ENCODE assay signal across 22 mouse cellular contexts in the genomic region with DNA sequence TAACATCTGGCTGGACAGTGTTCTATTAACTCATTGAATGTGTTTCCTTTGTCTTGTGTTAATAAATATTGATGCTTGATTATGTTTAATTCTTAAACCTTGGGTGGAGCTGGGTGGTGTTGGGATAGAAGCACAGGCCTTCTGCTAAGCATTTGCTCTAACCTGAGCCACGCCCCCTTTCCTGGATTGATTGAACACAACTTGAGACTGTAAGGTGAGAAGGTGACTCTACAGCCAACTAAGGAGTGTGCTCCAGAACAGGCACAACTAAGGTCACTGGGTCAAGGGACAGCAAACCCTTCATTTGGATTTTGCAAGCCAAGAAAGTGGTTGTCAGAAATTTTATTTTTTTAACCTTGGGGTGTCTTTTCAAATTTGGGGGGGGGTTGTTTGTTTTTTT. TPM values are rescaled to one million over a fixed set of nuclear protein-coding genes. Genes with fewer than 3 reads are reported as not detected.
DNase-seq lines count a peak whose midpoint lies in the region; ATAC-seq lines count a peak whose summit lies in the region.
"Had no signal": no experiment of that assay in that cellular context is flagged by ENCODE, and none has a peak within 500 bp of the region (broad histone marks: within the 10 kb centered on the region; RNA-seq: fewer than 3 reads in every experiment).

No protein-coding gene starts in this region.

- no peak overlapping the region for H3K4me2 ChIP-seq in hindbrain, embryonic 11.5 days (replicated peaks; ENCODE audit: low read depth, low read length)
- no peak overlapping the region for H3K4me2 ChIP-seq in hindbrain, embryonic 12.5 days (replicated peaks)
- H3K4me2 ChIP-seq: forebrain, embryonic 15.5 days; hindbrain, embryonic 15.5 days; limb, embryonic 13.5 days had no signal

- no peak overlapping the region for H3K9ac ChIP-seq in hindbrain, embryonic 11.5 days (ENCODE audit: low read depth, low read length)
- no peak overlapping the region for H3K9ac ChIP-seq in hindbrain, embryonic 12.5 days
- H3K9ac ChIP-seq: forebrain, embryonic 15.5 days; hindbrain, embryonic 15.5 days; limb, embryonic 13.5 days; liver, embryonic 14.5 days had no signal

- H3K36me3 ChIP-seq in hindbrain, embryonic 11.5 days (ENCODE audit: control insufficient read depth, insufficient read depth, low read length): no peaks in the 10 kb centered on the region; the same call in 1 of the 2 replicates
- H3K36me3 ChIP-seq in hindbrain, embryonic 12.5 days: peaks cover 24% of the 10 kb centered on the region

- DNase-seq in hindbrain, embryonic 11.5 days (ENCODE audit: low spot score): peak; percentile 9
- DNase-seq in ES-CJ7 (ENCODE audit: low read depth, low spot score): peak; percentile 74
- DNase-seq in embryo, embryonic 10.5 days (ENCODE audit: low spot score): peak; percentile 42
- DNase-seq in lung, postnatal 36 days: peak; percentile 74
- DNase-seq in cerebellum, adult 8-10 months: no peak
- no peak for DNase-seq in heart, postnatal 14 days
- DNase-seq: adrenal gland, postnatal 14 days; cerebellum, adult 9-11 months; gastrocnemius, postnatal 36 days; heart, postnatal 36 days; kidney, adult 8-10 months; kidney, postnatal 14 days; layer of hippocampus, postnatal 36 days; midbrain, embryonic 14.5 days; right cerebral cortex, postnatal 14 days; spleen, adult 18-20 months had no signal

- no peak for ATAC-seq in hindbrain, embryonic 11.5 days (ENCODE audit: low FRiP score)
- ATAC-seq in hindbrain, embryonic 12.5 days (ENCODE audit: low FRiP score): no peak
- ATAC-seq: forebrain, embryonic 15.5 days; Patski had no signal

- H3K27me3 ChIP-seq in hindbrain, embryonic 11.5 days (ENCODE audit: control insufficient read depth, insufficient read depth, low read length): no peaks in the 10 kb centered on the region
- no peaks in the 10 kb centered on the region for H3K27me3 ChIP-seq in hindbrain, embryonic 12.5 days
- H3K27me3 ChIP-seq: forebrain, embryonic 15.5 days; hindbrain, embryonic 15.5 days; limb, embryonic 13.5 days; Patski had no signal

- H3K4me3 ChIP-seq in hindbrain, embryonic 11.5 days (ENCODE audit: low read depth, low read length): no peak overlapping the region
- no peak overlapping the region for H3K4me3 ChIP-seq in hindbrain, embryonic 12.5 days
- H3K4me3 ChIP-seq: forebrain, embryonic 15.5 days; hindbrain, embryonic 15.5 days; limb, embryonic 13.5 days had no signal

- WGBS in hindbrain, embryonic 11.5 days: 63% methylated on average over 1 of the region's 1 CpGs
- WGBS in hindbrain, embryonic 12.5 days: 76% methylated on average over 1 of the region's 1 CpGs

- intact Hi-C loops in heart, postnatal 14 days (cut with DNase I): no loop called here

- no peaks in the 10 kb centered on the region for H3K4me1 ChIP-seq in hindbrain, embryonic 11.5 days (replicated peaks; ENCODE audit: control insufficient read depth, insufficient read depth, low read length)
- no peaks in the 10 kb centered on the region for H3K4me1 ChIP-seq in hindbrain, embryonic 12.5 days
- H3K4me1 ChIP-seq: forebrain, embryonic 15.5 days; hindbrain, embryonic 15.5 days; limb, embryonic 13.5 days had no signal

- no peaks in the 10 kb centered on the region for H3K9me3 ChIP-seq in hindbrain, embryonic 11.5 days (ENCODE audit: control insufficient read depth, low read length)
- peaks cover 5% of the 10 kb centered on the region for H3K9me3 ChIP-seq in hindbrain, embryonic 12.5 days (replicated peaks)
- H3K9me3 ChIP-seq: forebrain, embryonic 15.5 days; hindbrain, embryonic 15.5 days had no signal

- no peak overlapping the region for H3K27ac ChIP-seq in hindbrain, embryonic 11.5 days (ENCODE audit: low read depth, low read length)
- no peak overlapping the region for H3K27ac ChIP-seq in hindbrain, embryonic 12.5 days
- H3K27ac ChIP-seq: forebrain, embryonic 15.5 days; hindbrain, embryonic 15.5 days; limb, embryonic 13.5 days; liver, embryonic 14.5 days had no signal

RNA-seq across cellular contexts. Expression of a gene that starts 8.2 kb away (rescaled TPM):
- polyA plus RNA-seq in hindbrain, embryonic 11.5 days (2014; fragmentation: Nextera tagmentation; extraction: Ambion mirVana): 27.7 and 35.5 TPM in 2 replicates
- polyA plus RNA-seq in hindbrain, embryonic 12.5 days (2016; fragmentation: Nextera tagmentation; extraction: Ambion mirVana): 29.0 and 31.1 TPM in 2 replicates
- 10 to 100 TPM; 44.0 to 48.4 TPM for total RNA-seq in heart, postnatal 14 days (2021)

Comparison
In these comparisons a context has a peak if more than half of its experiments do, and no peak if none do; other contexts are left out.
1. DNase-seq: peak in hindbrain, embryonic 11.5 days (single experiment), ES-CJ7 (single experiment), embryo, embryonic 10.5 days (single experiment) and lung, postnatal 36 days (single experiment); none in cerebellum, adult 8-10 months (single experiment) and heart, postnatal 14 days (0 of 2).